Mouse (Mus musculus): Measurements from ENCODE around the gene Rac2.

DNA sequence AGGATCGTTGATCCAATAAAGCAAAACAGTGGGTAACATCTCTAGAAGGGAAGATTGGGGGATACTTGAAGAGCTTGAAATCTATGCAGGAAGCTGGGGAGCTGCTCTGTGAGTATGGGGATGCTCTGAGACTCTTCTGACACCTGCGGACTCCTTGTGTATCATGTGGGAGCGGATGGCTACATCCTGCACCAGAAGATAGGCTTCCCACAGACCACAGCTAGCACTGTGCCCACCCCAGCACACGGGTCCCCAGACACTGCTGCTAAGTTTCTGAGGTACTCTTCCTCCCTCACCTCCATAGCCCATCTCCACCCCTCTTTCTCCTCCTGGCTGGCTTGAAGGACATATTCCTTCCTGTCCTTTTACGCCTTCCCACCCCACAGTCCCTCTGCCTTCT, 2.4 kb downstream of the Rac2 start:
- TF ChIP-seq CTCF (conservative IDR thresholded peaks at IDR 0.05 in 1 of 2, IDR thresholded peaks at IDR 0.05 in 1 of 2; ENCODE audit: low read depth in 2 of 2, low read length in 2 of 2) (no peak), POLR2A (IDR thresholded peaks at IDR 0.05; ENCODE audit: low read depth, low read length) (no peak)

Data from CH12.LX (cell line).